Mouse (Mus musculus) small intestine, adult 2 months (tissue): ENCODE results near the gene Rhbdd1.

Source experiments
- CTCF ChIP-seq: fragments of 200-500 bp; IDR thresholded peaks from 2 replicates; pipeline ENCODE4 v1.5.1; 2012; ENCODE audit warnings: low read depth, mild to moderate bottlenecking, control low read depth, inconsistent platforms, low read length, moderate library complexity, mixed read lengths; ENCODE audit not compliant: insufficient replicate concordance, insufficient read length; ENCODE audit errors: extremely low read depth
- POLR2A ChIP-seq: fragments of 200-500 bp; IDR thresholded peaks from 2 replicates; pipeline ENCODE4 v1.6.1; 2012; ENCODE audit warnings: low read depth, mild to moderate bottlenecking, control low read depth, inconsistent platforms, low read length, moderate library complexity

DNA sequence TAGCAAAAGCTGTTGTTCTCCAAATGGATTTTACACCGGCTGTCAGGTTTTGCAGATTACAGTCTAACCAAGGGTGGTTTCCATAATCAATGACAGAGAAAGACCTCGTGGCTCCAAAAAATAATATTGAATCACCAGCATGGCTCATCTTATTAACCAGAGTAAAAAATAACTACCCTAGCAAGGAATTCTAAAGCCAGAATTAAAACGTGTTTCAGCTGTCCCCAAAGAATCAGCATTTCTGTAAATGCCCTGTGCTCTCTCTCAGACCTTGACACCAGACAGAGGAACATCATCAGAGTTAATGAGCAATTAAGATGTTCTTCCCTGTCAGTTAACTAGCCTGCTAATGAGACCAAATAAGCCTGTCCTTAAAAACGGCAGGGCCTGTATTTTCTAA is 79.1 kb downstream of the Rhbdd1 start:
- TF ChIP-seq POLR2A (no peak), CTCF (no peak)
